Mouse (Mus musculus) neural tube, embryonic 14.5 days (tissue): ENCODE data around the gene Cdk17. TPM values are rescaled to one million over a fixed set of nuclear protein-coding genes. Genes with fewer than 3 reads are reported as not detected.

Experiments
- ATAC-seq: fragments of 200-750 bp; cut with Nextera tagmentation; 2 replicates; pipeline ENCODE4 v1.8.0; 2017; ENCODE audit warnings: low read depth, mild to moderate bottlenecking, moderate TSS enrichment, moderate library complexity
- H3K27ac ChIP-seq: fragments of 300-500 bp; sonication (generic); 2 replicates; pipeline ENCODE4 v1.5.1; 2014; ENCODE audit warnings: low read depth, mild to moderate bottlenecking, control low read depth, low read length, moderate library complexity, mixed read lengths
- H3K27me3 ChIP-seq: fragments of 300-500 bp; sonication (generic); 2 replicates; pipeline ENCODE4 v1.6.1; 2014; ENCODE audit warnings: low read length; ENCODE audit not compliant: control insufficient read depth, insufficient read depth
- H3K36me3 ChIP-seq: fragments of 300-500 bp; sonication (generic); 2 replicates; pipeline ENCODE4 v1.6.1; 2014; ENCODE audit warnings: low read length, mixed read lengths; ENCODE audit not compliant: control insufficient read depth, insufficient read depth
- H3K4me1 ChIP-seq: fragments of 300-500 bp; sonication (generic); 2 replicates; pipeline ENCODE4 v1.6.1; 2014; ENCODE audit warnings: low read length; ENCODE audit not compliant: control insufficient read depth, insufficient read depth
- H3K4me2 ChIP-seq: fragments of 300-500 bp; sonication (generic); 2 replicates; pipeline ENCODE4 v1.6.1; 2014; ENCODE audit warnings: mild to moderate bottlenecking, low read depth, low read length, control low read depth
- H3K4me3 ChIP-seq: fragments of 300-500 bp; sonication (generic); 2 replicates; pipeline ENCODE4 v1.5.1; 2014; ENCODE audit warnings: low read depth, low read length, control low read depth, mixed read lengths
- H3K9ac ChIP-seq: fragments of 300-500 bp; sonication (generic); replicated peaks from 2 replicates; pipeline ENCODE4 v1.6.1; 2014; ENCODE audit warnings: low read depth, mild to moderate bottlenecking, control low read depth, low read length, mixed read lengths
- H3K9me3 ChIP-seq: fragments of 300-500 bp; sonication (generic); 2 replicates; pipeline ENCODE4 v1.6.1; 2016; ENCODE audit warnings: low read length; ENCODE audit not compliant: control insufficient read depth
- WGBS: fragments of 180-500 bp; shearing (Covaris S2); extraction: QIAGEN DNeasy Blood & Tissue Kit; methylation state at CpG from one replicate; pipeline ENCODE4 v1.1.7; 2014; 5-methylcytosine and 5-hydroxymethylcytosine counted together
- polyA plus RNA-seq: library from polyadenylated mRNA; unstranded; fragments of >200 nt; fragmentation: Nextera tagmentation; extraction: Ambion mirVana; gene quantifications from 2 replicates; pipeline ENCODE4 v1.2.1, GENCODE M21; 2014

Cdk17 gene
- polyA plus RNA-seq, 1 experiment from 2014 or later, result 62.8 TPM

- Histone ChIP-seq H3K4me2 (no peak overlapping the region), H3K9me3 (no peaks in the 10 kb centered on the region), H3K27me3 (no peaks in the 10 kb centered on the region), H3K36me3 (no peaks in the 10 kb centered on the region), H3K4me3 (no peak overlapping the region), H3K9ac (no peak overlapping the region), H3K4me1 (peaks cover 9% of the 10 kb centered on the region; the same call in 1 of the 2 replicates), H3K27ac (no peak overlapping the region)
- peak; percentile 22; the same call in 1 of the 2 replicates for ATAC-seq
- WGBS, result 62% methylated on average over 4 of the region's 4 CpGs
Observed at GRCm38 (mm10) chr10:93288336-93288735, 127.7 kb downstream of the Cdk17 start.

- no peak overlapping the region for H3K27ac ChIP-seq
- H3K36me3 ChIP-seq, result no peaks in the 10 kb centered on the region
- no peak overlapping the region for H3K4me2 ChIP-seq
- no peak overlapping the region for H3K4me3 ChIP-seq
- H3K4me1 ChIP-seq, result peaks cover 9% of the 10 kb centered on the region; the same call in 1 of the 2 replicates
- H3K27me3 ChIP-seq, result no peaks in the 10 kb centered on the region
- no peaks in the 10 kb centered on the region for H3K9me3 ChIP-seq
- no peak for ATAC-seq
- WGBS, result 23% methylated on average over 6 of the region's 6 CpGs
- H3K9ac ChIP-seq, result no peak overlapping the region
Observed at GRCm38 (mm10) chr10:93289404-93289803, 128.7 kb downstream of the Cdk17 start.

GRCm38 (mm10) chr10:93291352-93291751 is 130.7 kb downstream of the Cdk17 start:
- H3K4me1 ChIP-seq, result peaks cover 9% of the 10 kb centered on the region; the same call in 1 of the 2 replicates
- H3K27ac ChIP-seq, result no peak overlapping the region
- no peaks in the 10 kb centered on the region for H3K27me3 ChIP-seq
- no peak overlapping the region for H3K4me3 ChIP-seq
- H3K9ac ChIP-seq, result no peak overlapping the region
- no peaks in the 10 kb centered on the region for H3K36me3 ChIP-seq
- no peak overlapping the region for H3K4me2 ChIP-seq
- ATAC-seq, result peak; percentile 57; the same call in 1 of the 2 replicates
- H3K9me3 ChIP-seq, result no peaks in the 10 kb centered on the region
- 39% methylated on average over 7 of the region's 7 CpGs for WGBS

GRCm38 (mm10) chr10:93291843-93292242 is 131.2 kb downstream of the Cdk17 start:
- Histone ChIP-seq H3K9ac (no peak overlapping the region), H3K27me3 (no peaks in the 10 kb centered on the region), H3K4me1 (peaks cover 7% of the 10 kb centered on the region; the same call in 1 of the 2 replicates), H3K9me3 (no peaks in the 10 kb centered on the region), H3K27ac (no peak overlapping the region), H3K4me3 (no peak overlapping the region), H3K36me3 (no peaks in the 10 kb centered on the region), H3K4me2 (no peak overlapping the region)
- ATAC-seq, result no peak
- 3% methylated on average over 6 of the region's 6 CpGs for WGBS

GRCm38 (mm10) chr10:93293621-93294020 is 132.9 kb downstream of the Cdk17 start:
- Histone ChIP-seq H3K9me3 (no peaks in the 10 kb centered on the region), H3K36me3 (no peaks in the 10 kb centered on the region), H3K4me3 (no peak overlapping the region), H3K4me1 (peaks cover 5% of the 10 kb centered on the region; the same call in 1 of the 2 replicates), H3K9ac (no peak overlapping the region), H3K4me2 (no peak overlapping the region), H3K27me3 (no peaks in the 10 kb centered on the region), H3K27ac (no peak overlapping the region)
- whole genome bisulfite sequencing, result 86% methylated on average over 7 of the region's 7 CpGs
- ATAC-seq, result no peak

GRCm38 (mm10) chr10:93294547-93295219 is 134.0 kb downstream of the Cdk17 start:
- Histone ChIP-seq H3K9me3 (no peaks in the 10 kb centered on the region), H3K27ac (no peak overlapping the region), H3K4me1 (0 out of 2 replicates have a peak, but pooled peaks cover under 1% of the 10 kb centered on the region), H3K4me2 (no peak overlapping the region), H3K4me3 (no peak overlapping the region), H3K36me3 (no peaks in the 10 kb centered on the region), H3K27me3 (no peaks in the 10 kb centered on the region), H3K9ac (no peak overlapping the region)
- no peak for ATAC-seq
- 68% methylated on average over 20 of the region's 20 CpGs for WGBS

GRCm38 (mm10) chr10:93297774-93298173 is 137.1 kb downstream of the Cdk17 start:
- no peak for ATAC-seq

GRCm38 (mm10) chr10:93298208-93298607 is 137.5 kb downstream of the Cdk17 start:
- H3K9ac ChIP-seq, result no peak overlapping the region
- ATAC-seq, result no peak

More at GRCm38 (mm10) chr10:93297774-93298173, 137.1 kb downstream of the Cdk17 start:
- H3K4me2 ChIP-seq, result no peak overlapping the region
- no peaks in the 10 kb centered on the region for H3K27me3 ChIP-seq
- H3K9ac ChIP-seq, result no peak overlapping the region
- no peak overlapping the region for H3K27ac ChIP-seq
- no peak overlapping the region for H3K4me3 ChIP-seq
- WGBS, result 51% methylated on average over 5 of the region's 5 CpGs
- no peaks in the 10 kb centered on the region for H3K36me3 ChIP-seq
- H3K4me1 ChIP-seq, result no peaks in the 10 kb centered on the region
- H3K9me3 ChIP-seq, result no peaks in the 10 kb centered on the region

GRCm38 (mm10) chr10:93301831-93302230 is 141.2 kb downstream of the Cdk17 start:
- Histone ChIP-seq H3K27ac (no peak overlapping the region), H3K9me3 (no peaks in the 10 kb centered on the region), H3K4me1 (no peaks in the 10 kb centered on the region), H3K27me3 (no peaks in the 10 kb centered on the region), H3K9ac (no peak overlapping the region), H3K36me3 (no peaks in the 10 kb centered on the region), H3K4me2 (no peak overlapping the region), H3K4me3 (no peak overlapping the region)
- 79% methylated on average over 8 of the region's 8 CpGs for WGBS
- ATAC-seq, result no peak

More at GRCm38 (mm10) chr10:93298208-93298607, 137.5 kb downstream of the Cdk17 start:
- 65% methylated on average over 7 of the region's 7 CpGs for WGBS
- Histone ChIP-seq H3K27ac (no peak overlapping the region), H3K4me2 (no peak overlapping the region), H3K27me3 (no peaks in the 10 kb centered on the region), H3K4me1 (no peaks in the 10 kb centered on the region), H3K9me3 (no peaks in the 10 kb centered on the region), H3K36me3 (no peaks in the 10 kb centered on the region), H3K4me3 (no peak overlapping the region)
